Mouse (Mus musculus): ENCODE measurements at regions not wholly inside any gene's neighbourhood (a gene's known extent, or its start where the extent isn't known, plus 50 kb on each side); places are given as distances from the start of the nearest gene placed in this dataset.

DNA sequence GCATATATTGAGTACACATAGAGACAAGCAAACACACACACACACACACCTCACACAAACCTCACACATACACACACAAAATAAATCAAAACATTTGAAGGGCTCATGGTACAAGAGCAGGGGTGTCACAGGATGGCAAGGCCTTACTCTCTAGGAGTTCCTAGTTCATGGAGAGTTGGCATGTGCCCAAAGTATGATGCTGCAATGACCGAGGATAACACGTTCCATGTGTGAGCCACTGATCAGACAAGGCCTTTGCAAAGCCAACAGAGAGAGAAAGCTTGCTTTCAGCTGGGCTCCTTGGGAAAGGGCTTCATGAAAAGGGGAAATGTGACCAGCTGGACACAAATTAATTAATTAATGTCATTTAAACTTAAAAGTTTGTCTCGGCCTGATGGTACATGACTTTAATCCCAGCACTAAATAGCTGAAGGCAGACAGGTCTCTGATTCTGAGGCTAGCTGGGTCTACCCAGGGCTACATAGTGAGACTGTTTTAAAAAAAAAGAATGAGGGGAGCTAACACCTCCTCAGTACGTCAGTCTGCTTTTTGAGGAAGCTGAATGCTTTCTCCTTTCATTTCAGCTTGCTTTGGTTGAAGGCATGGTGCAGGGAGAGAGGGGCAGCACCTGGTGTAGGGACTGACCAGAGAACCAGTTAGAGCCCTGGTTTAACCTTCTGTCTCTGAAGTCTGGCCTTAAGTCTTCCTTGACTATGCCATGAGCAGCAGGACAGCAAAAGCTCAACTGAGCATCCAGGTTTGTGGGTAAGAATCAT is 156.4 kb upstream of the Lmo4 start:
- 56% methylated on average over 4 of the region's 4 CpGs for WGBS (ENCODE audit: insufficient replicate concordance)
- ATAC-seq (ENCODE audit: low read depth) = no peak

DNA sequence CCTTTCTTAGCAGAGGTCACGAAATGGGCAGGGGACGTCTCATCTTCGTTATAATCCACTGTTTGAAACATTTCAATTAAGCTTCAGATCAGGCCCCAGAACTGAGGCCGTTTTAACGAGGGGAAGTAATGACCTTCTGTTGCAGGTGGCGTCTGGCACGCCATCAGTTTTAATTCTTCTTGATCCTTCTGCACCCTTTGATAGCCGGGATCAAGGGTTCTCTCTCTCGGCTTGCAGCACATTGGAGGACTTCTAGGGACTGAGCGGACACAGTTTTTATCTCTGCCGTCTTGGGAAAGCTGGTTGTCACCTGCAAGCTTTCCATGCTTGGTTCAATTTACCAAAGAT is 151.9 kb upstream of the Lmo4 start:
- Histone ChIP-seq H3K4me1 (replicated peaks) (no peaks in the 10 kb centered on the region; the same call in 1 of the 2 replicates), H3K4me2 (no peak overlapping the region), H3K36me3 (no peaks in the 10 kb centered on the region), H3K27ac (no peak overlapping the region), H3K9ac (no peak overlapping the region), H3K9me3 (replicated peaks) (no peaks in the 10 kb centered on the region), H3K27me3 (no peaks in the 10 kb centered on the region), H3K4me3 (replicated peaks) (no peak overlapping the region)
- ATAC-seq (ENCODE audit: low read depth) = no peak
- 59% methylated on average over 11 of the region's 11 CpGs for WGBS (ENCODE audit: insufficient replicate concordance)
- DNase-seq = no peak

More for the DNA sequence above, 156.4 kb upstream of the Lmo4 start:
- no peak overlapping the region for H3K27ac ChIP-seq
- H3K4me3 ChIP-seq (replicated peaks) = no peak overlapping the region
- no peaks in the 10 kb centered on the region for H3K36me3 ChIP-seq
- H3K9me3 ChIP-seq (replicated peaks) = no peaks in the 10 kb centered on the region
- H3K9ac ChIP-seq = no peak overlapping the region
- no peak for DNase-seq
- H3K27me3 ChIP-seq = no peaks in the 10 kb centered on the region
- H3K4me2 ChIP-seq = no peak overlapping the region
- no peaks in the 10 kb centered on the region for H3K4me1 ChIP-seq (replicated peaks)

DNA sequence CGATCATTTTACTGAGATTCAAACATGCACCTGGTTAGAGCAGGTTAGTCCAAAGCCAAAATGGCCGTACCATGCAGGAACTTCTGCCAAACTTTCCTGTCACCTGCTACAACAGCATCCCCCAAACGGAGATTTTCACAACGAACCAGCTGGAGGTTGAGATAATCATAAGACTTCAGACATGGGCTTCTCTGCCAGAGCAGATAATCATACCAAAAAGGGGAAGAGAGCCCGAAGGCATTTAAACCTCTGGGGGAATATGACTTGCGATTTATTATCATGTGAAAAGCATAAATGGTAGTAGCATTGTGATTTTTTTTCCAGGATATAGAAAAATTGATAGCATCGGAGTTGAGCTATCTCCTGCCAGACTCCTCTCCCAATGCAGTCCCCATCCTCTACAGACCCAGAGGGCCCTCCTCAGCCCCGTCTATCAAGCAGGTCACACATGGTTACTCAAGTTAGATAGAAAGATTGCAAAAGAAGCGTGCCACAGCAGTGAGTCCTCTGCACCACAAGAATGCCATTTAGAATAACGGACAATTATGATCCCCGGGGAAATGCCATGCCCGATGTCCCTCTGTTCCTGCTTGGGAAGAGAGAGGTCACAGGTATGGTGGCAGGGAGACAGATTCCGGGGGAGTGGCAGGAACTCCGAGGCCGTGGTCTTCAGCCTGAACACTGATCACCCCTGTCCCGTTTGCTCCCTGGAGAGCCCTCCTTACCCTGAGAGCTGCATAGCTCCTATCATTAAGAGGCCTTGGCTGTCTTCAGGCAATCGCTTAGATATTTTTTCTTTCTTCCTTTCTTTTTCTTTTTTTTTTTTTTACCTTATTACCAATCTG is 151.3 kb upstream of the Lmo4 start:
- Histone ChIP-seq H3K9me3 (replicated peaks) (no peaks in the 10 kb centered on the region), H3K27ac (no peak overlapping the region), H3K9ac (no peak overlapping the region), H3K4me1 (replicated peaks) (no peaks in the 10 kb centered on the region; the same call in 1 of the 2 replicates), H3K36me3 (no peaks in the 10 kb centered on the region), H3K4me2 (no peak overlapping the region), H3K4me3 (replicated peaks) (no peak overlapping the region), H3K27me3 (no peaks in the 10 kb centered on the region)
- DNase-seq = no peak
- peak; percentile 48; the same call in 1 of the 2 replicates for ATAC-seq (ENCODE audit: low read depth)
- 40% methylated on average over 17 of the region's 17 CpGs for WGBS (ENCODE audit: insufficient replicate concordance)

DNA sequence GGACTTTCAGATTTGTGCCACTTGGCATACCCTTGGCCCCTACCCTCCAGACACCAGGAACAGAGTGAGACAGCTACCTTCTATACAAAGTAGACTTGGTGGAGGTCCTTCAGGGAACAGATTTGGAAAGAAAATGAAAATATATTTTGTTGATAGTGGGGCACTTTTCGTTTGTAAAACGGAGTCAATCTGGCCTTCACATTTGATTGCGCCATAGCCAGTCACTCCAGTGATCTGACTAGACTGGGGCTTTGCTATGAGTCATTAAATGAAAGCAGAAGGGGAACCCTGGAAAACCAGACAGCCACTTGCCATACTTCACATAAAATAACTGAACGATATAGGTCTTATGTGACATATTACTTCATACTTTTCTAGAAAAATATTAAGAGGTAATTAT is 147.5 kb upstream of the Lmo4 start:
- H3K9ac ChIP-seq = no peak overlapping the region
- DNase-seq = no peak
- H3K4me1 ChIP-seq (replicated peaks) = no peaks in the 10 kb centered on the region; the same call in 1 of the 2 replicates
- H3K36me3 ChIP-seq = no peaks in the 10 kb centered on the region
- 68% methylated on average over 4 of the region's 4 CpGs for WGBS (ENCODE audit: insufficient replicate concordance)
- no peak overlapping the region for H3K4me2 ChIP-seq
- no peak for ATAC-seq (ENCODE audit: low read depth)
- H3K4me3 ChIP-seq (replicated peaks) = no peak overlapping the region
- no peaks in the 10 kb centered on the region for H3K9me3 ChIP-seq (replicated peaks)
- no peaks in the 10 kb centered on the region for H3K27me3 ChIP-seq
- no peak overlapping the region for H3K27ac ChIP-seq

DNA sequence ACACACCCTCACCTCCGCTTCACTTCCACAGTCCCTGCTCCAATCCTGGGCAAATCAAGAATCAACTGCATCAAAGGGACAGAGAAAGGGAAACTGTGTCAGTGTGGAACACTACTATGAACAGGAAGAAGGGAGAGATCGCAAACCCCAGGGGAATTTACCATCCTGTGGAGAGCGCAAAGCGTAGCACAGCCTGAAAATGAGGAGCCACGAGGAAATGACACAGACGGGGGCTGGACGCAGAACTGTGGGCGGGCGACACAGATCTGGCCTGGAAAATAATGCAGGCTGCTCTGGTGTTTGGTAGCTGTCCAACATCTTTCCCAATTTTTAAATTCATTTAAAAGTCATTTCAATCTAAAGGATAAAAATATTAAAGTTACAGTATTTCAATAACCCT is 143.4 kb upstream of the Lmo4 start:
- H3K4me2 ChIP-seq = no peak overlapping the region
- no peak overlapping the region for H3K9ac ChIP-seq
- no peak overlapping the region for H3K27ac ChIP-seq
- H3K36me3 ChIP-seq = no peaks in the 10 kb centered on the region
- 64% methylated on average over 9 of the region's 9 CpGs for WGBS (ENCODE audit: insufficient replicate concordance)
- no peaks in the 10 kb centered on the region for H3K4me1 ChIP-seq (replicated peaks)
- no peak overlapping the region for H3K4me3 ChIP-seq (replicated peaks)
- H3K27me3 ChIP-seq = no peaks in the 10 kb centered on the region
- H3K9me3 ChIP-seq (replicated peaks) = no peaks in the 10 kb centered on the region
- no peak for DNase-seq
- no peak for ATAC-seq (ENCODE audit: low read depth)

DNA sequence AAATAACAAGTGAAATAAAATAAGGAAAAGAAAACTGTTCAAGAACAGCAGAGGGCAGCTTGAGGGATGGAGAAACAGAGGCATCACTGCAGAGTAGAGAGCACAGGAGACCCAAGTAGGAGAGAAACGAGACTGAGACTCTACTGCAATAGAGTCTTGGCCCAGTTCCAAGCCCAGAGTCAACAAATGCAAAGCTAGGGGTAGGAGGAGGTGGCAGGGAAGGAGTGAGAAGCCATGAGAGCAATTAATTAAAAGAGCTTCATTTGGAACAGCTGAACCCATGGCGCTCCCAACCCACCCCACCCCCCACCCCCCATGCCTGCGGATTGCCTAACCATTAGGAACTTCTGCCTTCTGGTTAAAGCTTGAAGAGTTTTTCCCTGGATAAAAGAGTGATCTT is 130.2 kb upstream of the Lmo4 start:
- H3K27me3 ChIP-seq = no peaks in the 10 kb centered on the region
- WGBS (ENCODE audit: insufficient replicate concordance) = 66% methylated on average over 3 of the region's 3 CpGs
- H3K4me1 ChIP-seq (replicated peaks) = no peaks in the 10 kb centered on the region
- no peaks in the 10 kb centered on the region for H3K36me3 ChIP-seq
- no peak overlapping the region for H3K4me2 ChIP-seq
- no peaks in the 10 kb centered on the region for H3K9me3 ChIP-seq (replicated peaks)
- H3K9ac ChIP-seq = no peak overlapping the region
- H3K27ac ChIP-seq = no peak overlapping the region
- ATAC-seq (ENCODE audit: low read depth) (no peak), DNase-seq (no peak)
- no peak overlapping the region for H3K4me3 ChIP-seq (replicated peaks)

DNA sequence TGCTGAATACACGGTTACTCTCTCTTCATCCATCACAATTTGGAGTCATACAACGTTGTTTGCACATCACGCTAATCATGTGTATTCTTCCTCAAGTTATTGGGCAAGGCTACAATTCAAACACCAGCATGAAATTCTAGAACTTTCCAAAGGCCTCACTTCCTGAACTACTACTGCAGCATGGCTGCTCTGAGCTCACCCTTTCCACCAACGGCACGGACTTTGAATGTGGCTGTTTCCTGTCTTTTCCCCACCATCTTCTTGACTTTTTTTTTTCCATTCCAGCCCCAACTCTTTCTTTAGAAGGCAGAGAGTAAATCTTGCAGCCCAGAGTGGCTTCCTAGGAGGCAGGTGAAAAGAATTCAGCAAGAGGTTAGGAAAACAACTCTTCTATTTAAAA is 129.2 kb upstream of the Lmo4 start:
- H3K27me3 ChIP-seq = no peaks in the 10 kb centered on the region
- 58% methylated on average over 5 of the region's 5 CpGs for WGBS (ENCODE audit: insufficient replicate concordance)
- no peak overlapping the region for H3K9ac ChIP-seq
- H3K4me1 ChIP-seq (replicated peaks) = no peaks in the 10 kb centered on the region
- H3K9me3 ChIP-seq (replicated peaks) = no peaks in the 10 kb centered on the region
- no peak for ATAC-seq (ENCODE audit: low read depth)
- H3K36me3 ChIP-seq = no peaks in the 10 kb centered on the region
- no peak overlapping the region for H3K27ac ChIP-seq
- DNase-seq = no peak
- no peak overlapping the region for H3K4me3 ChIP-seq (replicated peaks)
- no peak overlapping the region for H3K4me2 ChIP-seq

DNA sequence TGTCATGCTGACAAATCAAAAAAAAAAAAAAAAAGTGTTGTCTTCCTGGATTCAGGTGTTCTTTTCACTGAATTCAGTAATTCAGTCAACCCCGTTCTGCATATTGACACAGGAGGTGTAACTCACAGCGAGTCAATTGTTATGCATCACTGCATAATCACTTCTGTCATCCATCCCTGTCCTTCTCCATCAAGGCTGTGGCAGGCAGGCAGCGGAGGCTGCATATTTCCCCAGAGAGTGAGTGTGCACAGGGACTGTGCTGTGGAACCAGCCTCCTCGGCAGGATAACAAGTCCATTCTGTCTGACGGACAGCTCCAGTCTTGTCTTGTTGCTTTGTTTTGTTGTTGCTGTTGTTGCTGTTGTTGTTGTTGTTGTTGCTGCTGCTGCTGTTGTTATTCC is 127.3 kb upstream of the Lmo4 start:
- H3K27me3 ChIP-seq = no peaks in the 10 kb centered on the region
- no peak overlapping the region for H3K27ac ChIP-seq
- ATAC-seq (ENCODE audit: low read depth) (no peak), DNase-seq (no peak)
- no peak overlapping the region for H3K4me3 ChIP-seq (replicated peaks)
- H3K9me3 ChIP-seq (replicated peaks) = no peaks in the 10 kb centered on the region
- no peak overlapping the region for H3K4me2 ChIP-seq
- no peaks in the 10 kb centered on the region for H3K36me3 ChIP-seq
- no peaks in the 10 kb centered on the region for H3K4me1 ChIP-seq (replicated peaks)
- H3K9ac ChIP-seq = no peak overlapping the region
- WGBS (ENCODE audit: insufficient replicate concordance) = 29% methylated on average over 5 of the region's 5 CpGs

DNA sequence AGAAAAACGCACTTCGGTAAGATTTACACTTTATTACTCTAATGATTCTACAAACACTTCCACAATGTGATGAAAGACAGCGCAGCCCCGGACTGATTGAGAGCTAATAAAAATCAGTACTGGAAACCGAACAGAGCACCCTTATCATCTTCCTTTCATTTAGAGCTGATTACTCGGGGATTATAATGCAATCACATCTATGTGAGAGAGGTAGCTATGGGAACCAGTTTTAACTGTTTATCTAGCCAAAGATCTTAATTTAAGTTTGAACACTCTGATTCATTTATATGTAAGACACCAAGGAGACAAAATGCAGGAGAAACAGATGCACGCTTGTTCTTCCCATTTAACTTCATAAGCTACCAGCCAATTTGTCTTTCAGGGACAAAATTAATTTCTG is 124.1 kb upstream of the Lmo4 start:
- Histone ChIP-seq H3K9ac (no peak overlapping the region), H3K36me3 (no peaks in the 10 kb centered on the region), H3K4me3 (replicated peaks) (no peak overlapping the region), H3K9me3 (replicated peaks) (no peaks in the 10 kb centered on the region), H3K27me3 (no peaks in the 10 kb centered on the region), H3K27ac (no peak overlapping the region), H3K4me1 (replicated peaks) (no peaks in the 10 kb centered on the region), H3K4me2 (no peak overlapping the region)
- ATAC-seq (ENCODE audit: low read depth) (no peak), DNase-seq (no peak)
- 68% methylated on average over 7 of the region's 7 CpGs for WGBS (ENCODE audit: insufficient replicate concordance)

DNA sequence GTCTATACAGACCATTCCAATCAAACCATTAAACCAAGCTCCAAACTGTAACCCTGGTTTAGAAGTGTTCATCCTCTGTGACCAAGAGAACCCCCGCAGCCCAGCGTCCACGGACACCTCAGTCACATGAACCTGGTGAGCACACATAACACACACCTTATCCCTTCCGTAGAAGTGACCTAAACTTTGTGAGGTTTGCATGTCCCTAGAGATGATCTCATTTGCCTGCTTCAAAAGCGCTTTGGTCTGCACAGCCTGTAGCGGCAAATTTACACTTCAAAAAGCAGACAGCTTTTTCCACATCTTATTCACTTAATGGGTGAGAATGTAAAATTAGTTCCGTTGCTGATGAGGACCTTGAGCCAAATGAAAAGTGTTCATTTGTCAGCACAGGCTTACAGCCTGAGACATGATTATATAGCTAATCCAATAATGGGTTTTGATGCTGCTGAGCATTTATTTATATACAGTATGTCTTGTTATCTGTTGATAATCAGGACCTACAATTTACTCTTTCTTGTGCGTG is 122.3 kb upstream of the Lmo4 start:
- Histone ChIP-seq H3K36me3 (no peaks in the 10 kb centered on the region), H3K27me3 (no peaks in the 10 kb centered on the region), H3K9me3 (replicated peaks) (no peaks in the 10 kb centered on the region), H3K27ac (no peak overlapping the region), H3K9ac (no peak overlapping the region), H3K4me3 (replicated peaks) (no peak overlapping the region), H3K4me1 (replicated peaks) (no peaks in the 10 kb centered on the region), H3K4me2 (no peak overlapping the region)
- WGBS (ENCODE audit: insufficient replicate concordance) = 82% methylated on average over 8 of the region's 8 CpGs
- ATAC-seq (ENCODE audit: low read depth) (no peak), DNase-seq (no peak)

DNA sequence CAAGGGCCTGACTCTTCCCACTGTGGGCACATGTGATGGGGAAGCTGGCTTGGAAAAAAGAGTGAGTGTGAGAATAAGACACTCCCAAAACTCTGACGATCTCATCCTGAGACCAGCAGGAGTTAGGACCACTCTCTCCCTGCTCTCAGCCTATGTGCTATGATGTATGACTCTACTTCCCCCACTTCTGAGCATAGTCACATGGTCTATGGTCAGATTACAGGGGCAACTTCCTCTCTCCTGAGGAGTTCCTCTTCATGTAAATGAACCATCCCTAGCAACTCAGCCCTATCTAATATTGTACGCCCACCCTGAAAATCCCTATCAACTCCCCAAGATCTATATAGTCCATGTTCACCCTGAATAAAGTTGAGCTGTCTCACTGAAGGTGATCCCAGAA is 120.0 kb upstream of the Lmo4 start:
- DNase-seq (no peak), ATAC-seq (ENCODE audit: low read depth) (no peak)
- no peak overlapping the region for H3K4me2 ChIP-seq
- no peak overlapping the region for H3K27ac ChIP-seq
- H3K9ac ChIP-seq = no peak overlapping the region
- no peaks in the 10 kb centered on the region for H3K36me3 ChIP-seq
- no peaks in the 10 kb centered on the region for H3K9me3 ChIP-seq (replicated peaks)
- WGBS (ENCODE audit: insufficient replicate concordance) = 51% methylated on average over 2 of the region's 2 CpGs
- H3K4me3 ChIP-seq (replicated peaks) = no peak overlapping the region
- H3K27me3 ChIP-seq = no peaks in the 10 kb centered on the region
- H3K4me1 ChIP-seq (replicated peaks) = no peaks in the 10 kb centered on the region

All from liver, embryonic 13.5 days (tissue).